Mouse (Mus musculus) neural tube, embryonic 13.5 days (tissue): ENCODE measurements around the gene E430018J23Rik. TPM values are rescaled to one million over a fixed set of nuclear protein-coding genes. Genes with fewer than 3 reads are reported as not detected.
"Not testable (repeated sequence)": the region's sequence is repeated elsewhere in the genome, so short reads cannot be mapped to it uniquely, and the experiment has no call there.

Experiments
- ATAC-seq: fragments of 200-750 bp; cut with Nextera tagmentation; 2 replicates; pipeline ENCODE4 v1.8.0; 2017; ENCODE audit warnings: low read depth, mild to moderate bottlenecking, moderate TSS enrichment, moderate library complexity
- H3K27ac ChIP-seq: fragments of 300-500 bp; sonication (generic); replicated peaks from 2 replicates; pipeline ENCODE4 v1.5.1; 2015; ENCODE audit warnings: moderate library complexity, mild to moderate bottlenecking, inconsistent platforms
- H3K27me3 ChIP-seq: fragments of 300-500 bp; sonication (generic); 2 replicates; pipeline ENCODE4 v1.6.1; 2015; ENCODE audit warnings: mild to moderate bottlenecking, inconsistent platforms
- H3K36me3 ChIP-seq: fragments of 300-500 bp; sonication (generic); 2 replicates; pipeline ENCODE4 v1.6.1; 2015; ENCODE audit warnings: mild to moderate bottlenecking, inconsistent platforms
- H3K4me1 ChIP-seq: fragments of 300-500 bp; sonication (generic); replicated peaks from 2 replicates; pipeline ENCODE4 v1.6.1; 2015; ENCODE audit warnings: inconsistent platforms
- H3K4me2 ChIP-seq: fragments of 300-500 bp; sonication (generic); 2 replicates; pipeline ENCODE4 v1.6.1; 2015; ENCODE audit warnings: inconsistent platforms, mild to moderate bottlenecking, moderate library complexity
- H3K4me3 ChIP-seq: fragments of 300-500 bp; sonication (generic); 2 replicates; pipeline ENCODE4 v1.5.1; 2015; ENCODE audit warnings: mild to moderate bottlenecking, inconsistent platforms
- H3K9ac ChIP-seq: fragments of 300-500 bp; sonication (generic); 2 replicates; pipeline ENCODE4 v1.6.1; 2015; ENCODE audit warnings: moderate library complexity, mild to moderate bottlenecking, inconsistent platforms
- H3K9me3 ChIP-seq: fragments of 300-500 bp; sonication (generic); 2 replicates; pipeline ENCODE4 v1.6.1; 2016; ENCODE audit warnings: inconsistent platforms
- whole genome bisulfite sequencing: fragments of 180-500 bp; shearing (Covaris S2); methylation state at CpG from one replicate; pipeline ENCODE4 v1.1.7; 2015; 5-methylcytosine and 5-hydroxymethylcytosine counted together
- polyA plus RNA-seq: library from polyadenylated mRNA; unstranded; fragments of >200 nt; fragmentation: Nextera tagmentation; extraction: Ambion mirVana; gene quantifications from 2 replicates; pipeline ENCODE4 v1.2.1, GENCODE M21; 2015

E430018J23Rik gene
- polyA plus RNA-seq, 1 experiment from 2014 or later, result 5.2 TPM

DNA sequence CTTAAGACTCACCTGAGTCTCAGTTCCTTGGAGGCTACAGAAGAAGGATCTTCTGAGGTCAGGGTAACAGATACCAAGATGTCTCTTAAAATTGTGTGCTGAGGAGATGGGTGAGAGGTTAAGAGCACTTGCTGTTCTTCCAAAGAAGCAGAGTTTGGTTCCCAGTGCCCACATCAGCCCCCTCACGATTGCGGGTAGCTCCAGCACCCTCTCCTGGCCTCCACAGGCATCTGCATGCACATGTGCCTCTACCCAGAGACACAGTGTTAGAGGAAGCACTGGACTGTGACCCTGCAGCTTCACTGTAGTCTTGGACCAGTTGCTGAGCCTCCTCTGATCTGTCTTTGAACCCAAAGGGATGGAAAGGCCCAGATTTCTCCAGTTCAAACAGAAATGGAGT lies 9.6 kb upstream of the E430018J23Rik start:
- Histone ChIP-seq H3K9me3 (no peaks in the 10 kb centered on the region), H3K4me1 (peaks cover 10% of the 10 kb centered on the region; the same call in 1 of the 2 replicates), H3K36me3 (no peaks in the 10 kb centered on the region), H3K4me3 (no peak overlapping the region), H3K27ac (no peak overlapping the region), H3K27me3 (no peaks in the 10 kb centered on the region; the same call in 1 of the 2 replicates), H3K9ac (no peak overlapping the region), H3K4me2 (no peak overlapping the region)
- 67% methylated on average over 2 of the region's 2 CpGs for WGBS
- ATAC-seq, result no peak

DNA sequence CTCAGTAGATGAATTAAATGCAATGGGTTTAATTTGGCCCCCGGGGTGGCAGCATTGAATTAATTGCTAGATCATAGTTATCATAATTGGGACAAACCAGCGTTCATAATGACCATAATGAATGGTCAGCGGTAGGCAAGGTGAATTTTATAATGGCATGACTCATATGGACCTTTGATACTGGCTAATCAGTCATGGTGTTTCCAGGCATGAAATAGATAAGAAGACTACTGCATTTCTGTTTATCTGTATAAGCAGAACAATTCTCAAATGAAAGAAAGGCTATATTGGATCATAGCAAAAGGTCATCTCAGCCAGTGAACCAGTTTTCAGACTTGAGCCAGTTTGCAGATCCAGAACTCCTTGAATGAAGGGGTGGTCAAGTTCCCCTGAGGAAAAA lies 6.9 kb upstream of the E430018J23Rik start:
- ATAC-seq, result no peak
- H3K9ac ChIP-seq, result no peak overlapping the region
- 68% methylated on average over 3 of the region's 3 CpGs for WGBS

DNA sequence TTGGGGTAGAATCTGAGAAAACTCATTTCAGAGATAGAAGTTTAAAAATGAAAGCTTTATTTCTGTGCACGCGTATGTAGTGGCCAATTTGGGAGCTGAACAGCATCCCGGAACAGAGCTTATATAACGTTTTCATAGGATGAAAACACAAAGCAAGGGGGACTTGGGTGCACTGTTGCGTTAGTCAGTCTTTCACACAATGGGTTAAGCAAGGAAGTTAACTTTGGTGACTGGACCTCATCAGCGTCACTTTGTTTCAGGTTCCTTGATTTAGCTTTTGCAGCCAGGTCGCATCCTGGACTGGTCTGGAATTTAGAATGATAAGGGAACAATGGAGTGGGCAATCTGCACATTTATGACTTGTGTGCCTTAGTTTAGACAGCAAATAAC lies 510 bp upstream of the E430018J23Rik start:
- peak overlapping the region; percentile 92 for H3K27ac ChIP-seq
- H3K9me3 ChIP-seq, result no peaks in the 10 kb centered on the region
- peak overlapping the region; percentile 72 for H3K4me3 ChIP-seq
- peaks cover 17% of the 10 kb centered on the region for H3K4me1 ChIP-seq
- 29% methylated on average over 7 of the region's 7 CpGs for WGBS
- H3K4me2 ChIP-seq, result peak overlapping the region; percentile 80
- peaks cover 12% of the 10 kb centered on the region for H3K36me3 ChIP-seq
- peak overlapping the region; percentile 93 for H3K9ac ChIP-seq
- ATAC-seq, result 0 out of 2 replicates have a peak, but pooled peaks have one; percentile 12
- 0 out of 2 replicates have a peak, but pooled peaks cover 5% of the 10 kb centered on the region for H3K27me3 ChIP-seq

More for the DNA sequence above, 6.9 kb upstream of the E430018J23Rik start:
- Histone ChIP-seq H3K4me2 (no peak overlapping the region), H3K4me1 (no peaks in the 10 kb centered on the region), H3K36me3 (no peaks in the 10 kb centered on the region), H3K9me3 (no peaks in the 10 kb centered on the region), H3K4me3 (no peak overlapping the region), H3K27ac (no peak overlapping the region), H3K27me3 (peaks cover 5% of the 10 kb centered on the region; the same call in 1 of the 2 replicates)

DNA sequence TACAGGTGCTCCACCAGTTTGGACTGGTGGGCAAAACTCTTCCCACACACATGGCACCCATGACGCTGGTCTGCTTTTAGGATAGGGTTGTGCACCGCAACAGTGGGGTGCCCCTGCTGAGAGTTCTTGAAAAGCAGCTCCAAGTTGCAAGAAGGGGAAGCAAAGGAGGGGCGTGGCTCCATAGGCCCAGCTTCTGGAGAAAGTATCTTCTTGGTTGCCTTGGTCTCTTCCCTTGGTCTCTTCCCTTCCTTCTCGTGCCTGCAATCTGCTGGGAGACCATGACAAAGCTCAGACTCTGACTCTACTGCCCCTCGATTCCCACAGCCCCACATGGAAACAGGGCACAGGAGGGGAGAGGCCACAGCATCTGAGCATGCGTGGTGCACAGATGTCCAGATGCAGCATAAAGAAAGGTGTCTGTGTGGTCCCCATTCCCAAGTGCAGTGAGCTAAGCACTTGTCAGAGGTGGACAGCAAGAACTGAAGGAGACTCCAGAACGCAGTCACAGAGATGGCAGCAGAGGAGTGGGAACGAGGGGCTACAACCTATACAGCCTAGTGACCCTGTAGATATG lies 1.1 kb downstream of the E430018J23Rik start:
- H3K4me1 ChIP-seq, result peaks cover 17% of the 10 kb centered on the region
- no peak overlapping the region for H3K27ac ChIP-seq
- peak overlapping the region; percentile 80 for H3K4me2 ChIP-seq
- peaks cover 12% of the 10 kb centered on the region for H3K36me3 ChIP-seq
- WGBS, result 89% methylated on average over 8 of the region's 8 CpGs
- H3K4me3 ChIP-seq, result peak overlapping the region; percentile 72
- H3K27me3 ChIP-seq, result 0 out of 2 replicates have a peak, but pooled peaks cover 5% of the 10 kb centered on the region
- ATAC-seq, result no peak
- peak overlapping the region; percentile 93 for H3K9ac ChIP-seq
- H3K9me3 ChIP-seq, result no peaks in the 10 kb centered on the region

DNA sequence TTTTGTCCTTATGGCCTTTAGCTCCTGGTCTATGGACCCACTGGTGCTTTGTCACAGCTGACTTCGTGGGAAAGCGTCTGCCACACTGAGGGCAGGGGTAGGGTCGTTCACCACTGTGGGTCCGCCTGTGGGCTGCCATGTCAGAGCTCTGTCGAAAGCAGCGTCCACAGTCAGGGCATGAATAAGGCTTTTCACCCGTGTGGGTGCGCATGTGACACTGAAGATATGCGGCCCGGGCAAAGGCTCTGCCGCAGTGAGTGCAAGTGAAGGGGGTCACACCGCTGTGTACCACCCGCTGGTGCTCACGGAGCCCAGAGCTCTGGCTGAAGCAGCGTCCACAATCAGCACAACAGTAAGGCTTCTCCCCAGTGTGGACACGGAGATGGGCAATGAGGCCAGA lies 1.9 kb downstream of the E430018J23Rik start:
- H3K4me3 ChIP-seq, result no peak overlapping the region
- ATAC-seq, result no peak
- H3K27ac ChIP-seq, result no peak overlapping the region
- no peaks in the 10 kb centered on the region for H3K9me3 ChIP-seq
- WGBS, result 95% methylated on average over 16 of the region's 16 CpGs
- peaks cover 12% of the 10 kb centered on the region for H3K36me3 ChIP-seq
- H3K4me1 ChIP-seq, result peaks cover 17% of the 10 kb centered on the region
- H3K9ac ChIP-seq, result no peak overlapping the region
- no peak overlapping the region for H3K4me2 ChIP-seq
- H3K27me3 ChIP-seq, result 0 out of 2 replicates have a peak, but pooled peaks cover 2% of the 10 kb centered on the region

DNA sequence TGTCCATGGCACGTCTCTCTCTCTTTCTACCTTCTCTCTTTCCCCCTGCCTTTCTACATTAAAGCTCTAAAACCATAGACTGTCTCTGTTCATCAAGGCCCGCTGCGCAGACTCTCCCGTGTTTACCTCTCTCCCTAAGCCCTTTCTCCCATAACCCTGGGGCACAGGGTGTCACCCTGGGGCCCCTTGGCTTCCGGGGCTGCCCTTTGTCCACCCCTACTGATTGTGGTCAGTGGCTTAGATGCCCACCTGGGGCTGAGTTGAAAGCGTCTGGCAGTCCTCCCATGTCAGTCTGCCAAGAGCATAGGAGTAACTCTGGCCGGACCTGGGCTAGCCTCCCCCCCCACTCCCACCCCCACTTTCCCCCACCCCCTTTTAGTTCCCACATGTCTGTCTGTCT lies 3.1 kb downstream of the E430018J23Rik start:
- no peak for ATAC-seq
- Histone ChIP-seq H3K4me1 (peaks cover 27% of the 10 kb centered on the region), H3K27me3 (no peaks in the 10 kb centered on the region), H3K4me2 (no peak overlapping the region), H3K4me3 (no peak overlapping the region), H3K36me3 (peaks cover 14% of the 10 kb centered on the region), H3K9me3 (no peaks in the 10 kb centered on the region), H3K27ac (no peak overlapping the region), H3K9ac (no peak overlapping the region)
- 80% methylated on average over 7 of the region's 7 CpGs for WGBS

DNA sequence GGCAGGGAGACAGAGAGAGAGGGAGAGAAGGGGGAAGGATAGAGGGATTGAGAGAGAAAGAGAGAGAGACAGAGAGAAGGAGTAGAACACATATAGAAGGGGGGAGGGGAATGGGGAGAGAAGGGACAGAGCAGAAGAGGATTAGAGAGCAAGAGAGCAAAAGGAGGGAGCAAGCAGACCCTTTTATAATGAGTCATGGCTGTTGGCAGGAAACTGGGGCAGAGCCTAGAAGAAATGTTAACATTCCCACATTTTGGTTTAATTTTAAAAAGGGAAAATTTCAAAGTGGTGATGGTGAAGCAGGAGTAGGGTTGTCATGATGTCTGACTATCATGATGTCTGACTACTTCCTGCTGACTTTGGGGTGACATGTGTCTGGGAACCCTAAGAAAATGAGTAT lies 5.2 kb downstream of the E430018J23Rik start:
- not testable (repeated sequence) for ATAC-seq, H3K9me3 ChIP-seq, H3K4me2 ChIP-seq, H3K27ac ChIP-seq, H3K4me3 ChIP-seq, H3K27me3 ChIP-seq, H3K9ac ChIP-seq
- peaks cover 21% of the 10 kb centered on the region for H3K4me1 ChIP-seq
- H3K36me3 ChIP-seq, result peaks cover 28% of the 10 kb centered on the region

DNA sequence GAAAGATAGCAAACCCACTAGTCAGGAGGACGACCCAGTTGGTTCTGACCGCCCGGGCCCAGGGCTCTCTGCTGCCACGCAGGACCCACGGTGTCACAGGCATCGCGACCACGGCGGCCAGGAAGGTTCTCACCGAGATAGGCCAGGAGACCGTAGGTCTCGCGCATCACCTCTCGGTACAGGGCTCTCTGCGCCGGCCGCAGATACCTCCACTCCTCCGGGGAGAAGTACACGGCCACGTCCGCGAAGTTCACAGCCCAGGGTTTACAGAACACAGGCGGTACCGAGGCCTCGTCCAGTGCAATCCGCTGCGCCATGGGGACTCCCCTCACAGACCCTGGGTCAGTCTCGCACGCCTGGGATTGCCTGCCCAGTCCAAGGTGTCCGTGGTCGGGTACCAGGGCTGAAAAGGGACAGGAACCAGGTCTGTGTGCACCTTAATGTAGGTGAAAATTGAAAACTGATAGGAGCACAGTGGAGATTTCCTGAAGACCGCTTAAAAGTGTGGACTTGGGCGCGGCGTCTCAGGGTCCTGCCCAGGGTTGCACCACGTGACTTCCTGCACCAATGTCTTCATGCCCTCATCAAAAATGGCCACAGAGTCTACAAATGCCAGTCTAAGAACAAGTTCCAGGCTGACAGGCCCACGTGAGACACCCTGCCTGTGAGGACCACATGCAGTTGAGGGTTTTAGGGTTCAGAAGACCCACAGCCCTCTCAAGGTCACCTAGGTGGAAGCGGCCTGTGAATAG lies 6.6 kb downstream of the E430018J23Rik start, which contains the start of gene 9130019O22Rik:
9130019O22Rik (minus strand) TSS at position 526 of the 752 bp plus-strand sequence.
- H3K27me3 ChIP-seq, result no peaks in the 10 kb centered on the region
- H3K27ac ChIP-seq, result peak within 1 kb of the TSS; percentile 64; the same call in 1 of the 2 replicates
- peak within 1 kb of the TSS; percentile 60 for H3K4me3 ChIP-seq
- peak within 1 kb of the TSS; percentile 75 for H3K9ac ChIP-seq
- H3K4me1 ChIP-seq, result 0 out of 2 replicates have a peak, but pooled peaks cover 10% of the 10 kb centered on the region
- peak; percentile 89 for ATAC-seq
- no peaks in the 10 kb centered on the region for H3K9me3 ChIP-seq
- peak within 1 kb of the TSS; percentile 65 for H3K4me2 ChIP-seq
- peaks cover 35% of the 10 kb centered on the region for H3K36me3 ChIP-seq
- 14% methylated on average over 38 of the region's 38 CpGs for WGBS

DNA sequence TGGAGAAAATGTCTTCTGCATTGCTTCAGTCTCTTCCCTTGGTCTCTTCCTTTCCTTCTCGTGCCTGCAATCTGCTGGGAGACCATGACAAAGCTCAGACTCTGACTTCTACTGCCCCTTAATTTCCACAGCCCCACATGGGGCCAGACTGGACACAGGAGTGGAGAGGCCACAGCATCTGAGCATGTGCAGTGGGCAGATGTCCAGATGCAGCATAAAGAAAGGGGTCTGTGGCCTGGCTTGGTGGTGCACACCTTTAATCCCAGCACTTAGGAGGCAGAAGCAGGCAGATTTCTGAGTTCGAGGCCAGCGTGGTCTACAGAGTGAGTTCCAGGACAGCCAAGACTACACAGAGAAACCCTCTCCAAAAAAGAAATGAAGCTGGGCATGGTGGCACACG lies 7.9 kb downstream of the E430018J23Rik start:
- H3K9ac ChIP-seq, H3K9me3 ChIP-seq, H3K4me1 ChIP-seq, H3K4me3 ChIP-seq, ATAC-seq, H3K27ac ChIP-seq, H3K27me3 ChIP-seq, H3K4me2 ChIP-seq: not testable (repeated sequence)
- 94% methylated on average over 4 of the region's 4 CpGs for WGBS
- peaks cover 25% of the 10 kb centered on the region for H3K36me3 ChIP-seq

DNA sequence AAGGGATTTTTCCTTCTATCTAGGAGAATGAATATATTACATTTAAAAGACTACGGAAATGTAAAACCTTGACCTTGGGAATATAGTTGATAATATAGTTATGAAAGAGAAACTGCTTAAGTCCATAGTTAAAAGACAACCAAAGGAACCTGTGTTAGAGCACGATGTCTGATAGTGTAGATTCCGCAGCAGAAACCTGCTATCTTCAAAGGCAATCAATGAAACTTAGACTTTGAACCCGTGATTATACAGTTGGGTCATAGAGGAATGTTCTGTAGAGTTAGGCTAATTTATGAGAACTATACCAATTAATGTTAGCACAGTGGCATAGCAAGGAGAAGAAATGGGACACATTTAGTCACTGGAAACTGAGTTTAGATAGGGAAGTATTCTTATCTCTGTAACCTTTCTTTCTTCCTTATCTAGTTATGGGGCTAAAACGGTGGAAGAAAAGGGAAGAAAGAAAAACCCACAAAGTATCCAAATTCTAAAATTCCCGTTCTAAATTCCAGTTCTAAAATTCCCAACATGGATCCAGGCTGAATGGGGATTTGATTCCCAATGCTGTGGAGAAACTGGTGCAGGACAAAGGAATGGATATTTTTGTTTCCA lies 15.0 kb downstream of the E430018J23Rik start:
- H3K4me1 ChIP-seq, result peaks cover 5% of the 10 kb centered on the region

DNA sequence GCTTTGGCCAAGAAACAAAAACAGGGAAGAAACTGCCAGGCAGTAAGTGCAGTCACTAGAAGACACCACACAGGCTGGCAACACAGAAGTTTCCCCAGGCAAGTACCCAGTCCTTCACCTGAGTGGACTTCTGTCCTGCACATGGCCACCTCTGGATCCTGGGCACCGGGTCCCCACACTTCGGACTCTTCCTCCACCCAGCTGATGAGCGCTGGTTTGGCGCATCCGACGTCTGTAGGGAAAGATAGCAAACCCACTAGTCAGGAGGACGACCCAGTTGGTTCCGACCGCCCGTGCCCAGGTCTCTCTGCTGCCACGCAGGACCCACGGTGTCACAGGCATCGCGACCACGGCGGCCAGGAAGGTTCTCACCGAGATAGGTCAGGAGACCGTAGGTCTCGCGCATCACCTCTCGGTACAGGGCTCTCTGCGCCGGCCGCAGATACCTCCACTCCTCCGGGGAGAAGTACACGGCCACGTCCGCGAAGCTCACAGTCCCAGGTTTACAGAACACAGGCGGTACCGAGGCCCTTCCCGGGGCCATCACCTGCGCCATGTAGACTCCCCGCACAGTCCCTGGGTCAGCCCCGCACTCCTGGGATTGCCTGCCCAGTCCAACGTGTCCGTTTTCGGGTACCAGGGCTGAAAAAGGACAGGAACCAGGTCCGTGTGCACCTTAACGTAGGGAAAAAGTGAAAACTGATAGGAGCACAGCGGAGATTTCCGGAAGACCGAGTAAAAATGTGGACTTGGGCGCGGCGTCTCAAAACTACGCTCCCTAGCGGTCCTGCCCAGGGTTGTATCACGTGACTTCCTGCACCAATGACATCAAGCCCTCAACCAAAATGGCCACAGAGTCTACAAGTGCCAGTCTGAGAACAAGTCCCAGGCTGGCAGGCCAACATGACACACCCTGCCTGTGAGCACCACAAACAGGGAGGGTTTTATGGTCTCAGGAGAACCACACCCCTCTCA lies 17.9 kb downstream of the E430018J23Rik start, which contains the start of gene Zfp747:
Zfp747 (minus strand) TSS at position 780 of the 975 bp plus-strand sequence.
- H3K9ac ChIP-seq, result peak within 1 kb of the TSS; percentile 79
- ATAC-seq, result peak; percentile 90
- peaks cover 21% of the 10 kb centered on the region for H3K36me3 ChIP-seq
- not testable (repeated sequence) for H3K9me3 ChIP-seq, H3K4me1 ChIP-seq, H3K27me3 ChIP-seq
- H3K4me3 ChIP-seq, result peak within 1 kb of the TSS; percentile 70
- peak within 1 kb of the TSS; percentile 72 for H3K27ac ChIP-seq
- 4% methylated on average over 49 of the region's 49 CpGs for WGBS
- peak within 1 kb of the TSS; percentile 73 for H3K4me2 ChIP-seq

More for the DNA sequence above, 15.0 kb downstream of the E430018J23Rik start:
- H3K9ac ChIP-seq, result no peak overlapping the region
- H3K9me3 ChIP-seq, result no peaks in the 10 kb centered on the region
- no peaks in the 10 kb centered on the region for H3K27me3 ChIP-seq
- peaks cover 19% of the 10 kb centered on the region for H3K36me3 ChIP-seq
- no peak overlapping the region for H3K4me3 ChIP-seq
- 81% methylated on average over 6 of the region's 6 CpGs for WGBS
- no peak for ATAC-seq
- H3K4me2 ChIP-seq, result no peak overlapping the region
- no peak overlapping the region for H3K27ac ChIP-seq
